Mouse (Mus musculus): ENCODE results near the gene Rps15.

GRCm38 (mm10) chr10:80341491-80342304 is 49.4 kb downstream of the Rps15 start:
- TF ChIP-seq CTCF (IDR thresholded peaks at IDR 0.05; ENCODE audit: extremely low read depth, insufficient read depth, insufficient read length, insufficient replicate concordance) (no peak), POLR2A (IDR thresholded peaks at IDR 0.05; ENCODE audit: low read depth, low read length) (no peak)

All from spleen, adult 2 months (tissue).